Mouse (Mus musculus) kidney, adult 2 months (tissue): ENCODE data around the gene Crebl2. TPM values are rescaled to one million over a fixed set of nuclear protein-coding genes. Genes with fewer than 3 reads are reported as not detected.
A peak's percentile ranks its signal among the peaks of the same experiment; 100 is the strongest.

ENCODE experiments used
- DNase-seq: peaks from one replicate; pipeline ENCODE4 v3.0.0; 2021
- H3K27ac ChIP-seq: fragments of 200-500 bp; 2 replicates; pipeline ENCODE4 v1.5.1; 2012; ENCODE audit warnings: low read depth, low read length, control low read depth, inconsistent platforms; ENCODE audit not compliant: insufficient read depth
- H3K27me3 ChIP-seq: fragments of 200-500 bp; replicated peaks from 2 replicates; pipeline ENCODE4 v1.6.1; 2012; ENCODE audit warnings: mild to moderate bottlenecking, moderate library complexity, low read length, inconsistent platforms; ENCODE audit not compliant: control insufficient read depth, insufficient read depth
- H3K36me3 ChIP-seq: fragments of 200-500 bp; 2 replicates; pipeline ENCODE4 v1.6.1; 2012; ENCODE audit warnings: mild to moderate bottlenecking, moderate library complexity, low read length, inconsistent platforms; ENCODE audit not compliant: control insufficient read depth, insufficient read depth
- H3K4me1 ChIP-seq: fragments of 200-500 bp; 2 replicates; pipeline ENCODE4 v1.6.1; 2011; ENCODE audit warnings: low read length; ENCODE audit not compliant: control insufficient read depth, insufficient read depth
- H3K4me3 ChIP-seq: fragments of 200-500 bp; 2 replicates; pipeline ENCODE4 v1.5.1; 2011; ENCODE audit warnings: mild to moderate bottlenecking, low read depth, low read length, control low read depth; ENCODE audit not compliant: insufficient read depth
- CTCF ChIP-seq: fragments of 200-500 bp; conservative IDR thresholded peaks from 2 replicates; pipeline ENCODE4 v1.5.1; 2011; ENCODE audit warnings: low read depth, mild to moderate bottlenecking, control low read depth, low read length, moderate library complexity, mixed read lengths; ENCODE audit not compliant: insufficient read depth, insufficient read length
- POLR2A ChIP-seq: fragments of 200-500 bp; IDR thresholded peaks from one replicate; pipeline ENCODE4 v1.6.1; 2011; ENCODE audit warnings: low read depth, low read length, control low read depth
- WGBS: fragments of 180-500 bp; shearing (Covaris S2); methylation state at CpG from one replicate; pipeline ENCODE4 v1.1.7; 2018; 5-methylcytosine and 5-hydroxymethylcytosine counted together
- polyA plus RNA-seq: library from polyadenylated mRNA; depleted of rRNA; stranded (reverse); fragments of >200 nt; gene quantifications from 2 replicates; pipeline ENCODE4 v1.2.3, GENCODE M21; 2012

The Crebl2 gene
- polyA plus RNA-seq, 1 experiment, result 26.1 TPM

GRCm38 (mm10) chr6:134847550-134847949 lies 17.6 kb downstream of the Crebl2 start:
- TF ChIP-seq POLR2A, result no peak
- TF ChIP-seq CTCF, result no peak
- WGBS, result 81% methylated on average over 4 of the region's 4 CpGs
- no peak for DNase-seq
- no peaks in the 10 kb centered on the region; the same call in 1 of the 2 replicates for H3K36me3 ChIP-seq
- no peaks in the 10 kb centered on the region for H3K4me1 ChIP-seq
- no peaks in the 10 kb centered on the region for H3K27me3 ChIP-seq
- no peak overlapping the region for H3K27ac ChIP-seq
- no peak overlapping the region for H3K4me3 ChIP-seq

GRCm38 (mm10) chr6:134848197-134848890 lies 18.4 kb downstream of the Crebl2 start:
- peak; percentile 65 for DNase-seq
- H3K36me3 ChIP-seq, result no peaks in the 10 kb centered on the region; the same call in 1 of the 2 replicates
- H3K4me1 ChIP-seq, result no peaks in the 10 kb centered on the region
- no peak overlapping the region for H3K27ac ChIP-seq
- TF ChIP-seq CTCF (peak; percentile 42), POLR2A (no peak)
- 84% methylated on average over 5 of the region's 5 CpGs for WGBS
- H3K27me3 ChIP-seq, result no peaks in the 10 kb centered on the region
- no peak overlapping the region for H3K4me3 ChIP-seq

GRCm38 (mm10) chr6:134849461-134849860 lies 19.5 kb downstream of the Crebl2 start:
- Histone ChIP-seq H3K4me1 (no peaks in the 10 kb centered on the region), H3K36me3 (no peaks in the 10 kb centered on the region; the same call in 1 of the 2 replicates), H3K27me3 (no peaks in the 10 kb centered on the region), H3K27ac (no peak overlapping the region), H3K4me3 (no peak overlapping the region)
- WGBS, result 78% methylated on average over 2 of the region's 2 CpGs
- no peak for DNase-seq
- TF ChIP-seq POLR2A (no peak), CTCF (no peak)

- Histone ChIP-seq H3K36me3 (no peaks in the 10 kb centered on the region; the same call in 1 of the 2 replicates), H3K4me3 (no peak overlapping the region), H3K4me1 (no peaks in the 10 kb centered on the region), H3K27me3 (no peaks in the 10 kb centered on the region), H3K27ac (no peak overlapping the region)
- no peak for TF ChIP-seq CTCF
- TF ChIP-seq POLR2A, result no peak
- DNase-seq, result no peak
- 74% methylated on average over 3 of the region's 3 CpGs for WGBS
Measured at GRCm38 (mm10) chr6:134849985-134850384, 20.0 kb downstream of the Crebl2 start.

GRCm38 (mm10) chr6:134854782-134855181 lies 24.8 kb downstream of the Crebl2 start:
- DNase-seq, result no peak
- no peak overlapping the region for H3K27ac ChIP-seq
- no peaks in the 10 kb centered on the region; the same call in 1 of the 2 replicates for H3K36me3 ChIP-seq
- H3K4me3 ChIP-seq, result no peak overlapping the region
- H3K27me3 ChIP-seq, result no peaks in the 10 kb centered on the region
- no peak for TF ChIP-seq CTCF
- TF ChIP-seq POLR2A, result no peak
- peaks cover 10% of the 10 kb centered on the region; the same call in 1 of the 2 replicates for H3K4me1 ChIP-seq
- WGBS, result 73% methylated on average over 5 of the region's 5 CpGs

- TF ChIP-seq POLR2A, result no peak
- no peak for TF ChIP-seq CTCF
- H3K27me3 ChIP-seq, result no peaks in the 10 kb centered on the region
- no peaks in the 10 kb centered on the region; the same call in 1 of the 2 replicates for H3K36me3 ChIP-seq
- no peak overlapping the region for H3K4me3 ChIP-seq
- peak; percentile 78 for DNase-seq
- H3K4me1 ChIP-seq, result peaks cover 10% of the 10 kb centered on the region; the same call in 1 of the 2 replicates
- no peak overlapping the region for H3K27ac ChIP-seq
- 65% methylated on average over 16 of the region's 16 CpGs for WGBS
Measured at GRCm38 (mm10) chr6:134855926-134856325, 26.0 kb downstream of the Crebl2 start.

GRCm38 (mm10) chr6:134859021-134859420 lies 29.1 kb downstream of the Crebl2 start:
- no peak for TF ChIP-seq POLR2A
- TF ChIP-seq CTCF, result no peak
- H3K4me1 ChIP-seq, result peaks cover 10% of the 10 kb centered on the region; the same call in 1 of the 2 replicates
- WGBS, result 94% methylated on average over 6 of the region's 6 CpGs

More at GRCm38 (mm10) chr6:134859021-134859420, 29.1 kb downstream of the Crebl2 start:
- H3K36me3 ChIP-seq, result no peaks in the 10 kb centered on the region
- H3K4me3 ChIP-seq, result no peak overlapping the region
- H3K27ac ChIP-seq, result no peak overlapping the region
- no peak for DNase-seq
- no peaks in the 10 kb centered on the region for H3K27me3 ChIP-seq
